In genomic region chr13:84348701-84348975, GRCm38 (mm10) we compare ENCODE assay signal across 7 mouse cellular contexts.
A peak's percentile ranks its signal among the peaks of the same experiment; 100 is the strongest.
DNase-seq lines count a peak whose midpoint lies in the region; ATAC-seq and TF ChIP-seq lines count a peak whose summit lies in the region.

No protein-coding gene starts in this region.

- TF ChIP-seq POLR2A in testis, adult 2 months (IDR thresholded peaks at IDR 0.05; ENCODE audit: control insufficient read depth, low read depth, low read length): no peak

- TF ChIP-seq CTCF in testis, adult 2 months (IDR thresholded peaks at IDR 0.05; ENCODE audit: control insufficient read depth, insufficient read depth, insufficient replicate concordance, low read depth, low read length): no peak
- TF ChIP-seq CTCF in stomach, postnatal 0 days (IDR thresholded peaks at IDR 0.05; ENCODE audit: low read depth): no peak

- DNase-seq in testis, postnatal 10 days (ENCODE audit: low spot score): no peak
- DNase-seq in liver, embryonic 13.5 days: no peak
- DNase-seq in stomach, postnatal 0 days (ENCODE audit: low spot score): no peak
- no peak for DNase-seq in adipocyte (ENCODE audit: low spot score)
- no peak for DNase-seq in urinary bladder, postnatal 10 days (ENCODE audit: low spot score)

- 0 out of 2 replicates have a peak, but pooled peaks have one; percentile 9 for ATAC-seq in heart, embryonic 16.5 days (replicated peaks; ENCODE audit: extremely low read depth, insufficient read depth, low FRiP score)
- ATAC-seq in liver, embryonic 13.5 days (ENCODE audit: low read depth): no peak
- no peak for ATAC-seq in stomach, postnatal 0 days (ENCODE audit: low FRiP score, low TSS enrichment)

- H3K9ac ChIP-seq in heart, embryonic 16.5 days (ENCODE audit: low read length): peak overlapping the region; percentile 71
- no peak overlapping the region for H3K9ac ChIP-seq in liver, embryonic 13.5 days
- peak overlapping the region; percentile 35; the same call in 1 of the 2 replicates for H3K9ac ChIP-seq in stomach, postnatal 0 days (ENCODE audit: low read length)

- peak overlapping the region; percentile 57 for H3K4me3 ChIP-seq in testis, adult 2 months (ENCODE audit: control insufficient read depth, low read depth, low read length)
- peak overlapping the region; percentile 68 for H3K4me3 ChIP-seq in heart, embryonic 16.5 days (ENCODE audit: low read length)
- H3K4me3 ChIP-seq in liver, embryonic 13.5 days (replicated peaks): peak overlapping the region; percentile 41
- H3K4me3 ChIP-seq in stomach, postnatal 0 days (ENCODE audit: low read depth, low read length): peak overlapping the region; percentile 40

- no peaks in the 10 kb centered on the region for H3K36me3 ChIP-seq in testis, adult 2 months (ENCODE audit: control insufficient read depth, insufficient read depth, low read length)
- no peaks in the 10 kb centered on the region for H3K36me3 ChIP-seq in heart, embryonic 16.5 days (ENCODE audit: control insufficient read depth, insufficient read depth)
- no peaks in the 10 kb centered on the region for H3K36me3 ChIP-seq in liver, embryonic 13.5 days
- H3K36me3 ChIP-seq in stomach, postnatal 0 days (ENCODE audit: control insufficient read depth, insufficient read depth, low read length): no peaks in the 10 kb centered on the region

- peaks cover 19% of the 10 kb centered on the region for H3K4me1 ChIP-seq in testis, adult 2 months (ENCODE audit: control insufficient read depth, insufficient read depth, low read length)
- H3K4me1 ChIP-seq in heart, embryonic 16.5 days (ENCODE audit: control insufficient read depth, insufficient read depth, low read length): peaks cover 12% of the 10 kb centered on the region
- H3K4me1 ChIP-seq in liver, embryonic 13.5 days (replicated peaks): no peaks in the 10 kb centered on the region; the same call in 1 of the 2 replicates
- H3K4me1 ChIP-seq in stomach, postnatal 0 days (replicated peaks; ENCODE audit: control insufficient read depth, insufficient read depth): no peaks in the 10 kb centered on the region

- H3K27ac ChIP-seq in testis, adult 2 months (ENCODE audit: control insufficient read depth, insufficient read depth, low read depth, low read length): no peak overlapping the region
- H3K27ac ChIP-seq in heart, embryonic 16.5 days (ENCODE audit: low read length): peak overlapping the region; percentile 85
- H3K27ac ChIP-seq in liver, embryonic 13.5 days: no peak overlapping the region
- H3K27ac ChIP-seq in stomach, postnatal 0 days (replicated peaks): no peak overlapping the region

- WGBS in heart, embryonic 16.5 days: 0% methylated on average over 9 of the region's 9 CpGs
- WGBS in liver, embryonic 13.5 days (ENCODE audit: insufficient replicate concordance): 2% methylated on average over 9 of the region's 9 CpGs
- under 1% methylated on average over 9 of the region's 9 CpGs for WGBS in stomach, postnatal 0 days

- H3K4me2 ChIP-seq in heart, embryonic 16.5 days (ENCODE audit: low read depth, low read length): peak overlapping the region; percentile 99
- peak overlapping the region; percentile 63 for H3K4me2 ChIP-seq in liver, embryonic 13.5 days
- H3K4me2 ChIP-seq in stomach, postnatal 0 days (replicated peaks; ENCODE audit: low read depth): peak overlapping the region; percentile 66

- no peak for TF ChIP-seq EP300 in stomach, postnatal 0 days (optimal IDR thresholded peaks at IDR 0.05)

- H3K27me3 ChIP-seq in testis, adult 2 months (ENCODE audit: control insufficient read depth, insufficient read depth, low read length): 0 out of 2 replicates have a peak, but pooled peaks cover 2% of the 10 kb centered on the region
- peaks cover 33% of the 10 kb centered on the region for H3K27me3 ChIP-seq in heart, embryonic 16.5 days (ENCODE audit: control insufficient read depth, insufficient read depth, low read length)
- H3K27me3 ChIP-seq in liver, embryonic 13.5 days: peaks cover 67% of the 10 kb centered on the region
- H3K27me3 ChIP-seq in stomach, postnatal 0 days (ENCODE audit: control insufficient read depth, insufficient read depth, low read length): peaks cover 10% of the 10 kb centered on the region; the same call in 1 of the 2 replicates

- no peaks in the 10 kb centered on the region for H3K9me3 ChIP-seq in heart, embryonic 16.5 days (replicated peaks; ENCODE audit: control insufficient read depth, low read length)
- no peaks in the 10 kb centered on the region for H3K9me3 ChIP-seq in liver, embryonic 13.5 days (replicated peaks)
- no peaks in the 10 kb centered on the region for H3K9me3 ChIP-seq in stomach, postnatal 0 days (ENCODE audit: control insufficient read depth, low read length)
